Mouse (Mus musculus) intestine, postnatal 0 days (tissue): ENCODE results near the gene 4930539E08Rik. TPM values are rescaled to one million over a fixed set of nuclear protein-coding genes. Genes with fewer than 3 reads are reported as not detected.

Source experiments
- ATAC-seq: fragments of 200-750 bp; cut with Nextera tagmentation; 2 replicates; pipeline ENCODE4 v1.8.0; 2017; ENCODE audit warnings: mild to moderate bottlenecking, moderate TSS enrichment, moderate library complexity
- H3K27ac ChIP-seq: fragments of 300-500 bp; sonication (generic); 2 replicates; pipeline ENCODE4 v1.5.1; 2014; ENCODE audit warnings: mild to moderate bottlenecking, low read depth, low read length, moderate library complexity
- H3K27me3 ChIP-seq: fragments of 300-500 bp; sonication (generic); replicated peaks from 2 replicates; pipeline ENCODE4 v1.6.1; 2014; ENCODE audit warnings: low read length, mixed read lengths; ENCODE audit not compliant: control insufficient read depth, insufficient read depth
- H3K36me3 ChIP-seq: fragments of 300-500 bp; sonication (generic); 2 replicates; pipeline ENCODE4 v1.6.1; 2014; ENCODE audit warnings: mild to moderate bottlenecking, moderate library complexity; ENCODE audit not compliant: control insufficient read depth, insufficient read depth
- H3K4me1 ChIP-seq: fragments of 300-500 bp; sonication (generic); replicated peaks from 2 replicates; pipeline ENCODE4 v1.6.1; 2014; ENCODE audit warnings: antibody characterized with exemption, low read length, mixed read lengths; ENCODE audit not compliant: control insufficient read depth, insufficient read depth
- H3K4me2 ChIP-seq: fragments of 300-500 bp; sonication (generic); replicated peaks from 2 replicates; pipeline ENCODE4 v1.6.1; 2014; ENCODE audit warnings: low read depth, mild to moderate bottlenecking, moderate library complexity
- H3K4me3 ChIP-seq: fragments of 300-500 bp; sonication (generic); 2 replicates; pipeline ENCODE4 v1.5.1; 2014; ENCODE audit warnings: low read depth, low read length
- H3K9ac ChIP-seq: fragments of 300-500 bp; sonication (generic); 2 replicates; pipeline ENCODE4 v1.6.1; 2014; ENCODE audit warnings: mild to moderate bottlenecking, low read depth, low read length
- H3K9me3 ChIP-seq: fragments of 300-500 bp; sonication (generic); 2 replicates; pipeline ENCODE4 v1.6.1; 2016; ENCODE audit warnings: mixed run types; ENCODE audit not compliant: control insufficient read depth
- CTCF ChIP-seq: sonication (generic); IDR thresholded peaks from 2 replicates; pipeline ENCODE4 v1.5.1; 2016; ENCODE audit warnings: low read depth, mild to moderate bottlenecking, control low read depth, antibody characterized with exemption, moderate library complexity
- WGBS: fragments of 180-500 bp; shearing (Covaris S2); extraction: QIAGEN DNeasy Blood & Tissue Kit; methylation state at CpG from one replicate; pipeline ENCODE4 v1.1.7; 2014; 5-methylcytosine and 5-hydroxymethylcytosine counted together
- polyA plus RNA-seq: library from polyadenylated mRNA; unstranded; fragments of >200 nt; fragmentation: Nextera tagmentation; extraction: Ambion mirVana; gene quantifications from 2 replicates; pipeline ENCODE4 v1.2.1, GENCODE M21; 2015

Gene 4930539E08Rik
- polyA plus RNA-seq, 1 experiment from 2014 or later, result 3.5 TPM

DNA sequence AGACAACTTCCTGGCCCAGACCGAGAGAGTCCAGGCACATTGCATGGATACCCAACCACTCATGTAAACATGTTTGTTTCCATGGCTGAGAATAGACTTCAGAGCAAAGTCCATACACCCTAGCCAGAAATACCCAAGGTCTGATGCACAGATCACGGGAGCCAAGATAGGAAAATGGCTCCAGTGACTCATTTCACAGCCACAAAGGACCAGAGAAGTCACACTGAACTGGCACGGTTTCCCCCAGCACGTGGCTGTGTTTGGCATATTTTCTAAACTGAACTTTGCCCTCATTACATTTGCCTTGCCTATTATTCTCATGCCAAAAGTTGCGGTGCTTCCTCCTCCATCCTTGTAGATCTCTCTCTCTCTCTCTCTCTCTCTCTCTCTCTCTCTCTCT, 1.9 kb downstream of the 4930539E08Rik start:
- Histone ChIP-seq H3K4me2 (peak overlapping the region; percentile 58), H3K4me3 (peak overlapping the region; percentile 32; the same call in 1 of the 2 replicates), H3K4me1 (no peaks in the 10 kb centered on the region), H3K9me3 (no peaks in the 10 kb centered on the region), H3K9ac (no peak overlapping the region), H3K27me3 (no peaks in the 10 kb centered on the region), H3K36me3 (peaks cover 11% of the 10 kb centered on the region; the same call in 1 of the 2 replicates), H3K27ac (0 out of 2 replicates have a peak overlapping the region, but pooled peaks have one; percentile 80)
- 22% methylated on average over 5 of the region's 5 CpGs for WGBS
- ATAC-seq, result peak; percentile 81
- no peak for TF ChIP-seq CTCF

DNA sequence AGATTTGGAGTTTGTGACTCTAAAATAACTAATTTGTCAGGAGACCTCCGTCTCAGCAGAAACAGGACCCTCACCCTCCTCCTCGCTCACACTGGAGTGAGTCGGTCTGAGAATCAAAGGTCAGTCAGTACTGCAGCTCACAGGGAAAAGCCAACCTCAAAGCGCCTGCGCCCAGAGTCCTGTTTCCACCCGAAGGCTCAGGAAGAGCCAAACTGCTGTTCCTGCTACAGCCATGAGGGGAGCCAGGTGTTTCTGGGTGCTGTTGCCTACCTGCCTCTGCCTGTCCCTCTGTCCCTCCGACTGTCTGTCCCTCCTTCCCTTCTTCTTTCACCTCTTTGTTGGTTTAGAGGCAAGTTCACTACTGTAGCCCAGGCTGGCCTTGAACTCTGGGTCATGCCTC, 5.0 kb downstream of the 4930539E08Rik start:
- peak; percentile 34 for ATAC-seq
- Histone ChIP-seq H3K27me3 (no peaks in the 10 kb centered on the region), H3K4me3 (peak overlapping the region; percentile 5; the same call in 1 of the 2 replicates), H3K9me3 (no peaks in the 10 kb centered on the region), H3K9ac (no peak overlapping the region), H3K4me1 (no peaks in the 10 kb centered on the region), H3K36me3 (peaks cover 15% of the 10 kb centered on the region; the same call in 1 of the 2 replicates), H3K4me2 (peak overlapping the region; percentile 49), H3K27ac (no peak overlapping the region)
- 34% methylated on average over 7 of the region's 7 CpGs for WGBS
- TF ChIP-seq CTCF, result peak; percentile 66

DNA sequence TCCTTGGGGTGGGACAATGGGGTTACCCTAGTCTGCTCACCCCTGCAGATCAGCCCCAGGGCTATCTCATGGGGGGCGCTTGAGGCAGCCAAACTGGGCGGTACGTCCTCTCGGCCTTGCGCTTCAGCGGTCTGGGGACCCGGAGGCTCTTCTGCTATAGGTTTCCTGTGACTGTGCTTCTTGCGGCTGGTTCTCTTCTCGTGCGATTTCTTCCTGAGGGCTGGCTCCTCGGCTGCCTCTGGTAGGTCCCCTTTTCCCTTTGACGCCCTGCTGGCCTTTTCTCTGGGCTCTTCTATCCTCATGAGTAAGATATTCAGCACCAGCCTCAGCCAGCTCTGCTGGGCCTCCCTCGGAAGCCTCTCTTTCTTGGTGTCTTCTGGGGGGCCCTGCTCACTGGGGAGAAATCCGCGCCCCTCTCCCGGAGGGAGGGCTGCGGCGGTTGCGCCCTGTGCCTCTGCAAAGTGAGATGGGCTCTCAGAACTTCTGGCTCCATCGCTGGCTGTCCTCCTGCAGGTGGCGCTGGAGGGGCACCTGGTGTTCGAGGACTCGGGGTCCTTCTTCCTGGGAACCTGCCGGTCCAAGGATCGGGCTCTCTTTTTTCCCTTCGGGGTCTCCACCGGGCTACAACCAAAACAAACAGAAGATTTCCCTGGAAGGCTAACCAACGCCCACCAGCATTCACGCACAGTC, 5.7 kb downstream of the 4930539E08Rik start:
- Histone ChIP-seq H3K9ac (0 out of 2 replicates have a peak overlapping the region, but pooled peaks have one; percentile 5), H3K9me3 (no peaks in the 10 kb centered on the region), H3K27ac (no peak overlapping the region), H3K4me1 (no peaks in the 10 kb centered on the region), H3K4me3 (peak overlapping the region; percentile 5; the same call in 1 of the 2 replicates), H3K27me3 (no peaks in the 10 kb centered on the region), H3K4me2 (peak overlapping the region; percentile 49), H3K36me3 (peaks cover 21% of the 10 kb centered on the region; the same call in 1 of the 2 replicates)
- whole genome bisulfite sequencing, result 25% methylated on average over 29 of the region's 29 CpGs
- peak; percentile 80 for TF ChIP-seq CTCF
- ATAC-seq, result no peak

DNA sequence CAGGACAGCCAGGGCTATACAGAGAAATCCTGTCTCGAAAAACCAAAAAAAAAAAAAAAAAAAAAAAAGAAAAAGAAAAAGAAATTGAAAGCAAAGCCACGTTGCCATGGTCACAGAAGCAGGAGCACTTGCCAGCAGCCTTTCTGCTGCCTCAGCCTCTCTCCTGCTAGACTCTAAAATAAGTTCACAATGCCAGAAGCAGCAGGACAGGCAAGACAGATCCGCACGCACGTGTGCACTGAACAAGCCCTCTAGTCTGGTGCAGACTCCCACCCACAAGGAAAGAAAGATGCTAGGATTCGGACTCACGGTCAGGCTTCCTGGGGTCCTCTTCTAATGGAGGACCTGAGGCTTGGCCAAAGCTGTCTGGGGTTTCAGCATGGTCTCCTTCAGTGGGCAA, 7.2 kb downstream of the 4930539E08Rik start:
- no peak overlapping the region for H3K27ac ChIP-seq
- no peak for ATAC-seq
- no peaks in the 10 kb centered on the region for H3K9me3 ChIP-seq
- H3K4me3 ChIP-seq, result no peak overlapping the region
- H3K36me3 ChIP-seq, result peaks cover 27% of the 10 kb centered on the region; the same call in 1 of the 2 replicates
- H3K9ac ChIP-seq, result no peak overlapping the region
- H3K4me2 ChIP-seq, result no peak overlapping the region
- no peaks in the 10 kb centered on the region for H3K27me3 ChIP-seq
- 85% methylated on average over 7 of the region's 7 CpGs for WGBS
- no peaks in the 10 kb centered on the region for H3K4me1 ChIP-seq
- no peak for TF ChIP-seq CTCF

DNA sequence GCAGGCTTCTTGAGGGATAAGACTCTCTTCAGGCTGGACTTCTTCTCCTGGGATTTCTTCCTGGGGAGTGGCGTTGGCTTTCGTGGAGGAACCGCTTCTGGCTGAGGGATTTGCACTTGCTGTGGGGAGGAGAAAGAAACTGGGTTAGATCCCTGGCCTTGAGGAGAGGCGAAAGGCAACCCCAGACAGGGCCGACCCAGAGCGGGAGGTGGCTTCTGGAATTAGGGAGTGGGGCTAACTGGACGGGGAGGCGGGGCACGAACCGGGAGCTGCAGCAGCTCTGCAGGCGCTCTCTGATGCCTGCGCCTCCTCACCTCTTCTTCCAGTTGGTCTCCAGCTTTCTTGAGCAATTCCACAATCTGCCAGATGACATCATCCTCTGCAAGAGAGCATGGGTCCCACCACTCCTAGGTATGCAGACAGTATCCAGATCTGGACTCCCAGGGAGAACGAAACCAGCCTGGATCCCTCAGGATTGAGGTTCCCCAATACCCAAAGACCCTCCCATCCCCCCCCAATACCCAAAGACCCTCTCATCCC, 9.7 kb downstream of the 4930539E08Rik start:
- no peaks in the 10 kb centered on the region for H3K9me3 ChIP-seq
- WGBS, result 79% methylated on average over 13 of the region's 13 CpGs

DNA sequence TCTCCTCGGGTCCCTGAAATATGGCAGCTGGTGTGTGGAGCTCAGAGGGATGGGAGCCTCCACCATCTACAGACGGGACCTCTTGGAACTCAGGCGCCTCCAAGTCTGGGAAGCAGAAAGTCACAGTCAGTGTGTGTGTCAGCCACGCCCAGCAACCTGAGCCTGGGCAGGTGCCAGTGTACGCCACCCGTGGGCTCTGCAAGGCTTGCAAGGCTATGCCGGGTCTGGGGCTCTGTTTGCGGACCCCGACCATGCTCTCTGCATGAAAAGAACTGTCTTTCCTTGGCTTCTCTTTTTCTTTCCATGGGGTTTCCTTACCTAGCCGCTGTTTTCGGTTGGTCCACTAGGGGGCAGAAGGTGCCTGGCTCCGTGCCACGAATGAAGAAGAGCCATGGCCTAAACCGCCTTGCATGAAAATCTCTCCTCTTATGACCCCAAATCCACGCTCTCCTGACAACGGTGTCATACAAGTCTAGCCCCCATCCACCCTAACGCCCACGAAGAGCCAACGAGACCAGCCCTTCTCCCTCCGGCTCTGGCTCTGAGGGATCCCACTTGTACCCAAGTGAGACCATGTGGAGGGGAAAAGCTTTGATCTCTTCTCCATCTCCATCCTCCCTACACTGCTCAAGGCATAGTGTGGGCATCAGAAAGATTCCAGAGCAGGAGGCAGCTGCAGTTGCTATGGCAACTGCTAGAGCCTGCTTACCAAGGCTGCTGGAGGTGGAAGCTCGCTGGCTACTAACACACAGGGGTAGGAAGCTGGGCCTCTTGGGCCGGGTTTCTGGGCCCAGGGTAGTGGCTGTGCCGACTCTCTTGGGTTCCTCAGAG, 10.4 kb downstream of the 4930539E08Rik start:
- H3K36me3 ChIP-seq, result peaks cover 53% of the 10 kb centered on the region; the same call in 1 of the 2 replicates
- 34% methylated on average over 23 of the region's 23 CpGs for WGBS
- H3K27me3 ChIP-seq, result no peaks in the 10 kb centered on the region
- TF ChIP-seq CTCF, result peak; percentile 87
- H3K9me3 ChIP-seq, result no peaks in the 10 kb centered on the region
- H3K4me2 ChIP-seq, result no peak overlapping the region
- H3K4me1 ChIP-seq, result no peaks in the 10 kb centered on the region
- no peak overlapping the region for H3K4me3 ChIP-seq
- ATAC-seq, result 0 out of 2 replicates have a peak, but pooled peaks have one; percentile 9
- H3K27ac ChIP-seq, result no peak overlapping the region
- no peak overlapping the region for H3K9ac ChIP-seq

More for the DNA sequence above, 9.7 kb downstream of the 4930539E08Rik start:
- Histone ChIP-seq H3K36me3 (peaks cover 47% of the 10 kb centered on the region; the same call in 1 of the 2 replicates), H3K27ac (no peak overlapping the region), H3K27me3 (no peaks in the 10 kb centered on the region), H3K4me3 (no peak overlapping the region), H3K4me1 (no peaks in the 10 kb centered on the region), H3K9ac (no peak overlapping the region), H3K4me2 (no peak overlapping the region)
- no peak for ATAC-seq
- no peak for TF ChIP-seq CTCF
